8 mouse cellular contexts compared by ENCODE assay signal in genomic region chr11:35664991-35665390, GRCm38 (mm10).
DNase-seq lines count a peak whose midpoint lies in the region; ATAC-seq and TF ChIP-seq lines count a peak whose summit lies in the region.

No protein-coding gene starts in this region.

- H3K4me3 ChIP-seq in hindbrain, embryonic 11.5 days (ENCODE audit: low read depth, low read length) = no peak overlapping the region
- H3K4me3 ChIP-seq in limb, embryonic 11.5 days (ENCODE audit: low read depth, low read length) = no peak overlapping the region

- peak; percentile 18 for ATAC-seq in Patski
- ATAC-seq in hindbrain, embryonic 11.5 days (ENCODE audit: low FRiP score) = peak; percentile 42; the same call in 1 of the 2 replicates
- ATAC-seq in limb, embryonic 11.5 days (ENCODE audit: insufficient number of reproducible peaks, low FRiP score, low TSS enrichment, low read depth) = no peak

- no peaks in the 10 kb centered on the region for H3K9me3 ChIP-seq in hindbrain, embryonic 11.5 days (ENCODE audit: control insufficient read depth, low read length)
- H3K9me3 ChIP-seq in limb, embryonic 11.5 days (ENCODE audit: control insufficient read depth, low read length) = no peaks in the 10 kb centered on the region

- CTCF ChIA-PET in Patski (lab: Charles Lee) = no interaction called here

- H3K27ac ChIP-seq in hindbrain, embryonic 11.5 days (ENCODE audit: low read depth, low read length) = no peak overlapping the region
- H3K27ac ChIP-seq in limb, embryonic 11.5 days (replicated peaks; ENCODE audit: low read depth, low read length) = no peak overlapping the region

- H3K27me3 ChIP-seq in Patski = peaks cover 6% of the 10 kb centered on the region
- H3K27me3 ChIP-seq in hindbrain, embryonic 11.5 days (ENCODE audit: control insufficient read depth, insufficient read depth, low read length) = no peaks in the 10 kb centered on the region
- H3K27me3 ChIP-seq in limb, embryonic 11.5 days (ENCODE audit: control insufficient read depth, insufficient read depth, low read length) = no peaks in the 10 kb centered on the region

- DNase-seq in left cerebral cortex, adult 18-20 months (ENCODE audit: low spot score in 2 of 2) = peak; percentile 42 to 53
- DNase-seq in left cerebral cortex, adult 8-10 months (ENCODE audit: low spot score in 2 of 2) = no peak
- DNase-seq in Patski (ENCODE audit: low read depth, low spot score) = no peak
- peak; percentile 69 for DNase-seq in embryo, embryonic 10 days (ENCODE audit: low spot score)
- peak; percentile 45 for DNase-seq in hindbrain, embryonic 11.5 days (ENCODE audit: low spot score)
- DNase-seq in limb, embryonic 11.5 days (ENCODE audit: low spot score) = peak; percentile 49
- peak; percentile 29 for DNase-seq in right cerebral cortex, postnatal 14 days
- DNase-seq in thymus, postnatal 14 days = no peak

- POLR2A ChIA-PET in Patski (lab: Charles Lee) = no interaction called here

- peak; percentile 80 for TF ChIP-seq CTCF in Patski (IDR thresholded peaks at IDR 0.05)

- 50% methylated on average over 5 of the region's 5 CpGs for WGBS in hindbrain, embryonic 11.5 days
- 57% methylated on average over 5 of the region's 5 CpGs for WGBS in limb, embryonic 11.5 days

- in situ Hi-C loops in Patski (cut with MboI; ENCODE audit: low pct_unique_long_range_greater_than_20kb) = no loop called here

- no peak overlapping the region for H3K4me2 ChIP-seq in hindbrain, embryonic 11.5 days (replicated peaks; ENCODE audit: low read depth, low read length)
- no peak overlapping the region for H3K4me2 ChIP-seq in limb, embryonic 11.5 days (ENCODE audit: low read depth, severe bottlenecking)

- no peaks in the 10 kb centered on the region for H3K36me3 ChIP-seq in hindbrain, embryonic 11.5 days (ENCODE audit: control insufficient read depth, insufficient read depth, low read length)
- H3K36me3 ChIP-seq in limb, embryonic 11.5 days (ENCODE audit: control insufficient read depth, insufficient read depth, low read length) = no peaks in the 10 kb centered on the region

- no peak overlapping the region for H3K9ac ChIP-seq in hindbrain, embryonic 11.5 days (ENCODE audit: low read depth, low read length)
- no peak overlapping the region for H3K9ac ChIP-seq in limb, embryonic 11.5 days (ENCODE audit: low read length)

- no peaks in the 10 kb centered on the region for H3K4me1 ChIP-seq in hindbrain, embryonic 11.5 days (replicated peaks; ENCODE audit: control insufficient read depth, insufficient read depth, low read length)
- no peaks in the 10 kb centered on the region for H3K4me1 ChIP-seq in limb, embryonic 11.5 days (ENCODE audit: control insufficient read depth, insufficient read depth, low read length)

Comparison
In these comparisons a context has a peak if more than half of its experiments do, and no peak if none do; other contexts are left out.
1. DNase-seq: peak in left cerebral cortex, adult 18-20 months (2 of 2), embryo, embryonic 10 days (single experiment), hindbrain, embryonic 11.5 days (single experiment), limb, embryonic 11.5 days (single experiment) and right cerebral cortex, postnatal 14 days (single experiment); none in left cerebral cortex, adult 8-10 months (0 of 2), Patski (single experiment) and thymus, postnatal 14 days (single experiment).